Mouse (Mus musculus): ENCODE results near the gene Fam240a.

DNA sequence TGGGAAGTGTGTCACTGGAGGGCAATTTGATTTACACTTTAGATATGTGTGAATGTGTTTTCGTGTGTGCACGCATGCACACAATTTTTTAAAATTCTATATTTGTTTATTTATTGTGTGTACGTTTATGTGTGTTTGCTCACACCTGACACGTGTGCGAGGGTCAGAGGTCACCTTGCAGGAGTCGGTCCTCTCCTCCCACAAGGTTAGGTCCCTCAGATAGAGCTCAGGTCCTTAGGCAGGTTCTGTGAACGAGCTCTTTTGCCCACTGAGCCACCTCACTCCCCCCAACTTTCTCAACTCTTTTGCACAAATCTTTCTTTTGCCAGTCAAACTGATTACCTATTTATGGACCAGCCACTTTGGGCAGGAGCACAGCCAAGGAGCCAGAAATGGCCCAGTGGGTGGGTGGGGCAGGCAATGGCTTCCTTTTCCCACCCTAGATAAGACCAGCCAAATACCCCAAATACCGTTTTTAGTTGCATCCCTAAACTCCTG is 32.2 kb upstream of the Fam240a start:
- TF ChIP-seq CTCF (IDR thresholded peaks at IDR 0.05; ENCODE audit: control insufficient read depth, insufficient read depth, low read length) (no peak), POLR2A (IDR thresholded peaks at IDR 0.05; ENCODE audit: borderline replicate concordance, control insufficient read depth, low read depth, low read length) (no peak)
